Mouse (Mus musculus): ENCODE results near the gene Rpe. TPM values are rescaled to one million over a fixed set of nuclear protein-coding genes. Genes with fewer than 3 reads are reported as not detected.

The Rpe gene
- polyA plus RNA-seq, 1 experiment from 2014 or later: 30.7 TPM

Other genes with a start within 250 kb of the Rpe start
- not detected in 2 replicates for gene Unc80, start 232.5 kb upstream of the Rpe start, polyA plus RNA-seq (2015; fragmentation: Nextera tagmentation; extraction: Ambion mirVana)
- 2.3 and 3.5 TPM in 2 replicates for gene Kansl1l, start 116.7 kb downstream of the Rpe start, polyA plus RNA-seq (2015; fragmentation: Nextera tagmentation; extraction: Ambion mirVana)
- gene Acadl, start 162.4 kb downstream of the Rpe start, polyA plus RNA-seq (2015; fragmentation: Nextera tagmentation; extraction: Ambion mirVana): 101 and 118 TPM in 2 replicates
- gene Myl1, start 244.6 kb downstream of the Rpe start, polyA plus RNA-seq (2015; fragmentation: Nextera tagmentation; extraction: Ambion mirVana): 7.6 and 11.6 TPM in 2 replicates

All from liver, embryonic 13.5 days (tissue).